Mouse (Mus musculus) bone marrow macrophage, adult 2 months (primary cell): Measurements from ENCODE around the gene Gm10840.

ENCODE experiments used
- CTCF ChIP-seq: IDR thresholded peaks from 2 replicates; pipeline ENCODE4 v1.5.1; 2012; ENCODE audit warnings: low read depth, mild to moderate bottlenecking, low read length, moderate library complexity
- POLR2A ChIP-seq: IDR thresholded peaks from 2 replicates; pipeline ENCODE4 v1.6.1; 2012; ENCODE audit warnings: mild to moderate bottlenecking, low read depth, low read length, borderline replicate concordance

DNA sequence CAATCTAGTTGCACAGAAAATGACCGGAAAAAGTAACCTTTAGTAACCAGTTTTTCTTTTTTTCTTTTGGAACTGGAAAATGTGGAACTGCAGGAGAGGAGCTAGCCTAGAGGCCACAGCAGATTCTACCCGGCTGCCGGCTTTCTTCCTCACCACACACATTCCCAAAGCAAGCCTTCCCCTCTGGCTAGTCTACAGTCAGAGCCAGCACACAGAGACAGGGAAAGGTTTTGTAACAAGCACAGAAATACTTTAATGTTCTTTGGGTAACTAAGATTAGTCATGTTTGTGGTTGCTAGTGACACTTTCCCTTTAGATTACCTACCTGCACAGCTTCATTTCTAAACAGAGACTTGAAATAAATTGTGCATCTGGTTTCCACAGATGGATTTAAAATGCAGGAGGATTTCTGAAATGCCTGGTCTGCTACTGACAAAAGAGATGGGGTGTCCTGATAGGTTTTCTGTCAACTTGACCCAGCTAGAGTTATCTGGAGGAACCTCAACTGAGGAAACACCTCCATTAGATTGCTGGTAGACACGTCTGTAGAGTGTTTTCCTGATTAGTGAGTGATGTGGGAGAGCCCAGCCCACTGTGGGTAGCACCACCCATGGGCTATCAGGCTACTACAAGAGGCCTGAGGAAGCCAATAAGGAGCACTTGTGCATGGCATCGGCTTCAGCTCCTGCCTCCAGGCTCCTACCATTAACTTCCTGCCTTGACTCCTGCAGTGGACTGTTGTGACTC, 17.6 kb downstream of the Gm10840 start:
- TF ChIP-seq CTCF = no peak
- no peak for TF ChIP-seq POLR2A
